Mouse (Mus musculus) cerebellum, adult 18-20 months (tissue): ENCODE results near the gene Gm5868.
"Not testable (repeated sequence)": the region's sequence is repeated elsewhere in the genome, so short reads cannot be mapped to it uniquely, and the experiment has no call there.

ENCODE experiments used
- DNase-seq, 2 experiments: peaks; one replicate each; pipeline ENCODE4 v3.0.0; 2021

Gene Gm5868

DNA sequence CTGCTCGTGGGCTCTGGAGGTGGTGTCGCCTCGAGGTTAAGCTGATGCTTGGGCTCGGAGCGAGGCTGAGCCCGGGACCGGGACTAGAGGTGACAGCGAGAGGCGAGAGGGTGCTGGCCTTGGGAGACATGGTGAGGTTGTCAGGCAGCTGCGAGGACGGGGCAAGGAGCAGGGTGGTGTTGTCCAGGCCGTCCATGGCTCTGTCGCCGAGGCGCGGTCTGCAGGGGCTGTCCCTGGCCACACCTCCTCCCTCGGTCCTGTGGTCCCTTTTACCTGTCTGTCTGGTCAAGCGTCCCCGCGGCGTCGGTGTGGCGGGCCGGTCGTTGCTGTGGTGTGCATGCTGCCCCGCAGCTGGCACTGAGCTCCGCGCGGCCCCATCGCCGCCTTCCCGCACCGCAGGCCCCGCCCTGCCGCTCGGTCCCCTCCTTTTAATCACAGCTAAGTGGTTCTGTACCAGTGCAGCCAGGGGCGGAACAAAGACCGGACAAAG lies at the start of gene Gm5868:
Gm5868 (minus strand) TSS at position 360 of the 490 bp plus-strand sequence.
- DNase-seq, result no peak

DNA sequence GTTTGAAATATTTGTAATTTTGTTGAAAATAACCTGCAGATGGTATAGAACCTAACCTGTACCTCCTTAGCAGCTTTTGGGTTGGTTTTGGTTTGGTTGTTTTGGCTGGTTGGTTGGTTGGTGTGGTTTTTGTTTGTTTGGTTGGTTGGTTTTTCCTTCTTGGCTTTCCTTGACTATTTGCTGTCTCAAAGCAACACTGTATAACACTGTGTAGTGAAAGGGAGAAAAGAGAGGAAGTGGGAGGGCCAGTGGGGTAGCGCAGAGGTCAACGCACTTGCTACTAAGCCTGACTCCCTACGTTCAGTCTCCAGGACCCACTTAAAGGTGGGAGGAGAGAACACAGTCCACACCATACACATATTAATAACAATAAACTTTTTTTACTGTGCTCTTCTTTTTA lies 49.2 kb upstream of the Gm5868 start:
- no peak for DNase-seq

DNA sequence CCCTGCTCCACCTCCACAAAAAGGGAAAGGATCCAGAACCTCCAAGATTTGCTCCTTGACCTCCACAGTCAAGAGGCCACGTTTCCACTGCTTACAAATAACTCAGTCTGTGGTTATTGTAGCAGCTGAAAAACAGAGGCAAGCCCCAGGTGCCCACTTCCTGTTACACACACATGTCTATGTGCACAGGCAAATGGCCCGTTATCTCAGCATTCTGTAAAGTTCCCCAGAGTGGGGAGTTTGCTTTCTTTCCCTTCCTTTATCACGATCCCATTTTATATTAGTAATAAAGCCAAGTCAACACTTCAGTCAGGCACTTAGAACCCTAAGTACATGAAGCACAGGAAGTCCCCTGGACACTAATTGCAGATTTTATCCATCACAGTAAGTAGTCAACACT lies 48.8 kb upstream of the Gm5868 start:
- no peak for DNase-seq

DNA sequence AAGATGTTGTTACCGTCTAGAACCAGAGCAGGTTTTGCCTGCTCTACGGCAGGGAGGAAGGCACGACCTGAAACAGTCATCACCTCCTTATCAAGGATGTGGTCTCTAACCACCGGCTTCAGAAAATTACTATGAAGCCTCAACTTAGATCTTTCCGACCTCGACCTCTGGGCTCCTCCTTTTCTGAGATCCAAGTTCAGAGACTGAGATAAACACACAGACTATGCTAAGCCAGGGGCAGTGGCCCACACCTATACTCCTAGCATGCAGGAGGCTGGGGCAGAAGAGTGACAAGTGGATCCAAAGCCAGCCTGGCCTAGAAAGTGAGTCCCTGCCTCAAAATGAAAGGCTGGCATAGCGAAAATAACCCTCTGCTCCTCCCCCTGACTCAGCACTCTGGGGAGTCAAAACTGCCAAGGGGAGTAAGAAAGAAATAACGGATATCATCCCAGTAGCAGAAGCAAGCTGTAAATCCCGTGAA lies 47.5 kb upstream of the Gm5868 start:
- no peak for DNase-seq

DNA sequence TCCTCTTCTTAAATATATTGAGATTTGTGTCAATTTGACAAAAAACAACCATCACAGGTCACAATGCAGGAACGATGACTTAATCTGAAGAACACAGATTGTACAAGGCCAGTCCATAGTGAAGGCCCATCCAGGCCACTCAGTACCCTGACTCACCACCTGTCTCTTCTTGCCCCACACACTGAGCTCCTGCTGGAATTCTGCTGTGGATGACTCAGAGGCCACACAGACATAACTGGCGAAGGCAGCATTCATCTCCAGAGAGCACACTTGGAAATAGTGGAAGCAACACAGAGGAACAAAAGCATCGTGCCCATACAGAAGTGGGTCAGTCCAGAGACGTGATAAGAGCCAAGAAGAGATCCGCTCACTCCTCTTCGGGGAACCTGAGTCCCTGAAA lies 42.7 kb upstream of the Gm5868 start:
- no peak for DNase-seq

DNA sequence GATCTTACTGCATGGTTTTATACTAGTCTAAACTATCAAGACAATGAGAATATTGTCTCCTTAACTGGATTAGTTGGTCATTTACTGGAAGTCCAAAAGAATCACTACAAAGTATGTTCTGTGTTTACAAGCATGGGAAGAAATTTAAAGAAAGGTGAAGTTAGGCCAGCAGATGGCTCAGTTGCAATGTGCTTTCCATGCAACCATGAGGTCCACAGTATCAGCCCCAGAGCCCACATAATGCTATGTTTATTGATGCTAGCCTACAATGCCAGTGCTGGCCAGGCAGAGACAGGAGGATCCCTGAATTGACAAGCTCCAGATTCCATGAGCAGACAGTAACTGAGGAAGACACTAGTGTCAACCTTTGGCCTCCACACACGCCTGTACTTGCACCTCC lies 33.7 kb upstream of the Gm5868 start:
- no peak for DNase-seq

DNA sequence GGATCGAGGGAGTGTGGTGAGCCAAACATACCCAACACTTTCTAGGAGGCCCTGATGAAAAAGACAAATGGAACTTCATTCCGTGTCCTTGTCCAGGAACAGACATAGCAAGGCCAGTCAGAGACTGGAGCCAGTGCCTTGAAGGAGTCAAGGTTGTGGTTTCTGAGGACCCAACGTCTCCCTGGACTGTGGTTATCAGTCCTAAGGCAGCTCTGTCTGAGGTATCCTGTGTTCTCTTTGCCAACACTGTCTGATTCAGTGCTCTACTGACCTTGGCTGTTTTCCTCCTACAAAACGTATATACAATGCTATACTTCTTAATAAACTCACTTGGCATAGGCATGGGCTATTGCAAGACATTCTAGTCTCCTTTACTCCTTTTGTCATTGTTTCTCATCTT lies 30.1 kb upstream of the Gm5868 start:
- DNase-seq, result no peak

DNA sequence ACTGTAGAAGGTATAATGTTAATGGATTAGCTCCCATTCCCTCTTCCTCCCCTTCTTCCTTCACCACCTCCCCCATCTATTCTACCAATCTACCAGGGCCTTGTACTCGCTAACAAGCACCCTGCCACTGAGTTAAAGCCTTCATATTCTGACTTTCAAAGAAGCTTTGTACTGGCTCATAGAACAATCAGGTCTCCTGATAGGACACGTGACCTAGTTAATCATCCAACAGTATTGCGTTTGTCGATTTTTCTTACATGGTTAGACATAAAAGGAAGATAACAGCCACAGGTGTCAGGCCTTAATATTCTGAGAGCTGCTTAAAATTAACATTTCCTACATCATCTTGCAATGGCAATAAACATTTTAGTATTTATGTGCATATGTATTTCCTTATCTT lies 15.8 kb upstream of the Gm5868 start:
- no peak for DNase-seq

DNA sequence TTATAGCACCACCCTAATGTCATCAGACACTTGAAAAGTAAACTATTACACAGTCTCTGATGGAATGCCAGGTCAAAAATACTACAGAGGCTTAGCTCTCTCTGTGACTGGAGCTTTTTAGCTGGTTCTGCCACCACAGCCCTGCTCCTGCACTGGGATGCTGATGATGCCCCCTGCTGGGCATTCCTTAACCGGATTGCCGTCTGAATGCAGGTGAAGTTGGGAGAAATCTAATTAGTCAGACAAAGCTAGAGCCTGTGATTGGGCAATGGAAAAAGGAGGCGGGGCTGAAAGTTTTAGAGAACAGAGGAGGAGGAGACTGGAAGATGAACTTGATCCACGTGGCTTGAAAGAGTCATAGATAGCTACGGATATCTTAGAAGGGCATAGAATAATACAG lies 13.7 kb upstream of the Gm5868 start:
- DNase-seq, result peak; percentile 12 to 18

DNA sequence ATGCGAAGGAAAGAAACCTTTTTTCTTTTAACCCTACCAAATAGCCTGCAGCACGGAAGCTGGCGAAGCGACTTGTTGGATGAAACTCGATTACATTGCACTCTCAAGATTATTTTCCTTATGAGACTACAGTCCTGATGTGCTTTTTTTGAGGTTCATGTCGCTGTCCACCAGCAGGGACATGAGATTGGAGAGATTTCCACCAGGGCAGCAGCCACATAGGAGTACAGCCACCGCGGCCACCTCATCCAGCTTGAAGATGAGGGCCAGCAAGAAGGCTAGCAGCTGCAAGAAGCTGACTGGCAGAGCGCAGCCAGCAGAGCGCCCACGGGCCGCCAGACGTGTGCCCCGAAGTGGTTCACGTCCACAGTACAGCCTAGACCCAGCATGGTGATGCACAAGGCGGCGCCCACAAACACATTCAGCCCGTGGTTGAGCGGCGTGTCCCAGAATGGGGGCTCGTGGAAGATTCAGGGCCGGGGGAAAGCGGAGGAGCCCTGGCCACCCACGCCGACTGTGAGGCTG lies 622 bp downstream of the Gm5868 start:
- DNase-seq, result not testable (repeated sequence)

DNA sequence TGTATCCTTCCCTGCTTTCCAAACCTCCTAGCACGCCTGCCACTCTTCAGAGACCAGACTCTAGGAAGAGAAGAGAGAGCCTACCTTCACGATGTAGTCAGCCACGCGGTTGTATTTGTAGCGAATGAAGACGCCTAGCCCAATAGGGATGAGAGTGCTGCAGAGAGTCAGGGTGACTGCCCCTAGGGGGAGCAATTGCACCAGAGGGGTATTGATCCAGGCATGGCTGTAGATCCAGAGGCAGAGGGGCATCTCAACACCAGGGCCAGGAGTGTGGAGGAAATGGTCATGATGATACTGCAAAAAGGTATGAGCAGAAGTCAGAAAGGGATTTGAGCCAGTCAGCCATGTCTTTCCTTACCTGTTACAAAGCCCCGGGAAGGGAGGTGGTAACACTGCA lies 1.2 kb downstream of the Gm5868 start:
- DNase-seq, result not testable (repeated sequence)

DNA sequence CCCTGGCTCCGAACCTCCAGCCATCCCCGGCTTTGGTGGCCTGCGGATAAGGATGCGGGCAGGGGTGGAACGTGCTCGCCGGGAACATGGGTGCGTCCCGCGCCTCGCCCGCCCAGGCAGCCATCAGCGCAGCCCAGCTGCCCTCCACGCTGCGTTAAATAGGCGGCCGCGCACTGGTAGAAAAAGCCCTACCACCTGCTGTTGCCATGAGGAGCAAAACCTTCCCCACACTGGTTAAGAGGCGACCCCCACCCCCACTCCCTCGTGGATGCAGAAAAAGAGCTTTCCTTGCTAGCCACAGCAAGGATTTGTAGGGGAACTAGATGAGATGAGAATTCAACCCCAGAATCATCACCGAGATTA lies 6.4 kb downstream of the Gm5868 start, which contains the start of gene Zar1:
Zar1 (minus strand) TSS at position 285 of the 363 bp plus-strand sequence.
- DNase-seq, result not testable (repeated sequence)

DNA sequence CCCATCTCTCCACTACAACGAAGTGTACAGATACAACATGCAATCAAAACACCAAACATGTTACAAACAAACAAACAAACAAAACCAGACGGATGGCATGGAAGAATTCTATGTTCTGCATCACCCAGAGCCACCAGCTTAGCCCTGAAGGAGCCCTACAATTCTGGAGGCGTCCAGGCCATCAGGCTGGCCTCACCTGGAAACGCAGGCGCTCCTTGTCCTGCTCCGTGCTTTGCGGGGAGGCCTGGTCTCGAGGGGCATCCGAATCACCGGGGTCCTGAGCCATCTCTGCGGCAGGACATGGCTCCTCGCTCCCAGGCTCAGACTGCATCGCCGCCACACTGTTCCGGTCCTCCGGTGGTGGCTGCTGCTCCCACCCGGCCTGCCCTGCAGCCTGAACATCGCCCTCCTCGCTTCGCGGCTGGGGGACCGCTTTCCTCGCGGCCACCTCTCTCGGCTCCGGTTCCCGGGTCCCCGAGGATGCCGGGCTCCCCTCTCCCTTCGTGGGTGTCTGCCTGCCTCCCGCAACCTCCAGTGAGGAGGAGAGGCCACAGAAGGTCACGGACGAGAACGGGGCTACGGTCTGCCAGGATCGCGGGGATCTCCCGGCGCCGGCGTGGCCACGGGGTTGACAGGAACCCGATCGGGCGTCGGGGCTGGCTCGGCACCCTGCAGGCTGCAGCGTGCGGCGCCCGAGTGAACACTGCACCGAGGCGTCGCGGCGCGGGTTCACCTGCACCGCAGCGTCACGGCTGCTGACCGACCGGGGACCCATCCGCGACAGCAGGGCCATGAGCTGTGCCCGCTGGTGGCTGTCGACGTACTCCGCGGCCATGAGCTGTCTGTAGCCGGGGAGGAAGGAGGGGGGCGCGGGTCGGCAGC lies 7.0 kb downstream of the Gm5868 start:
- DNase-seq, result not testable (repeated sequence)

DNA sequence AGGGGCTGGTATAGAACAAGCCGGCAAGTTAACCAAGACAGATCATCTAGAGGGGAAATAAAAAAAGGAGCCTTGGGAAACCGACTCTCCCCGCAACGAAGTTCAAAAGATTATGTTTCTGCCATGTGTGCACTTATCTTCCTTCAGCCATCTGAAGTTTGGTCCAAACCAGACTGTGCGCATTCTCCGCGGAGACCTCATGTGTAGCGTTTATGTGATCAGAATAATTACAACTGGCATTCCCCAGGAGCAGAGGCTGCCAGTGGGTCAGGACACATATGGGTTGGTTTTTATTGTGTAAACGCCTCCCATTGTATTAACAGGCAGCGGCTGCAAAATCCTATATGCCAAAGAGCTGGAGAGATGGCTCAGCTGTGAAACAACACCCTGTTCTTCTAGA lies 7.8 kb downstream of the Gm5868 start:
- not testable (repeated sequence) for DNase-seq

DNA sequence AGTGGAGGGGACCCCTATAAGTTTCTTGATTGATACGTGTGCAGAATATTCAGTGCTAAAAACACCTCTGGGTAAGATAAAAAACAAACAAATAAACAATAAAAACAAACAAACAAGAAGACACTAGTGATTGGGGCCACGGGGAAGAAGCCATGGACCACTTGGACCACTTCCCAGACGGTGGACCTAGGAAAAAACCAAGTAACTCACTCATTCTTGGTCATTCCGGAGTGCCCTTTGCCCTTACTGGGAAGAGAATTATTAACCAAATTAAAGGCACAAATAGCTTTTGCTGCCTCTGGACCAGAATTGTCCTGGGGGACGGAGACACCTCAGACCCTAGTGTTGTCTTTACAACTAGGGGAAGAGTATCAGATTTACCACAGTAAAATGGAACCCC lies 21.7 kb downstream of the Gm5868 start:
- DNase-seq, result no peak

DNA sequence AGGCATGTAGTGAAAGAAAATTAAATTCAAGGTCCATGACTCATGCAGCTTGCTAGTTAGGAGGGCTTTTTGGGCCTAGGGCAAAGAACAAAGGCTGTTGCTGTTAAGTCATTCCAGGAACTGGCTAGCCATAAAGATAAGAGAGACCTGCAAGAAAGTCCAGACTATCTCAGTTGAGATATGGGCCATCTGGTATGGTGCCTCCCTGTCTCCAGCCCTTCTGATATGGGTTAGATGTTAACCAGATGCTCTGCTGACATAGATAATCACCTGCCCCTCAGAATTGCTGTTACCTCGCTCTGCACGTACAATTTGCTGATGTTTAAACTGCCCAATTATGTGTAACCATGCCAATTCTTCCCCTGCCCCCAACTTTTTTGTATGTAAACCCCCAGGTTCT lies 24.2 kb downstream of the Gm5868 start:
- not testable (repeated sequence) for DNase-seq

DNA sequence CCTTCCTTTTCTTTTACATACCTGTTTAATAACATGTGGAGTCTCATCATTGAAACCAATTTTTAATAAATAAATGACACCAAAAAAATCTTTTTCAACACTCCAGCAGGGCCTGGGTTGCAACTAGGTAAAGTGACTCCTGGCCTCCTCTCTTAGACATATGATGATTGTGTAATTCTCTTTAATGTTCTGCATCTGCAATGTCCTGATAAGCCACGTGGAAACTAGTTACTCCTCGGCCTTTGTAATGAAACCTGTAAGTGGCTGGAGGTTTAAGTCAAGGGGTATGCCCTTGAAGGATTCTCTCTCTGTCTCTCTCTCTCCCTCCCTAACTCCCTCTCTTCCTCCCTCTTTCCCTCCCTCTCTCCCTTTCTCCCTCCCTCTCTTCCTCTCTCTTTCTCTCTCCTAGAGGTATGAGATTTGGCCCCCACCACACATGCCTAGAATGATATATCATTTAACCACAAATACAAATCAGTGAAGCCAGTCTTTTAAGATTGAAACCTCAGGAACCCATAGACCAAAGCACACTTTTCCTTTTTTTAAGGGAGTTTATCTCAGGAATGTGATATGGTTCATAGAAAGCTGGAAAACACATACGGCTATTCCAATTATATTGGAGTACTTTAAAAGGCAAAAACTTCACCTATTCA lies 26.2 kb downstream of the Gm5868 start:
- DNase-seq, result no peak

DNA sequence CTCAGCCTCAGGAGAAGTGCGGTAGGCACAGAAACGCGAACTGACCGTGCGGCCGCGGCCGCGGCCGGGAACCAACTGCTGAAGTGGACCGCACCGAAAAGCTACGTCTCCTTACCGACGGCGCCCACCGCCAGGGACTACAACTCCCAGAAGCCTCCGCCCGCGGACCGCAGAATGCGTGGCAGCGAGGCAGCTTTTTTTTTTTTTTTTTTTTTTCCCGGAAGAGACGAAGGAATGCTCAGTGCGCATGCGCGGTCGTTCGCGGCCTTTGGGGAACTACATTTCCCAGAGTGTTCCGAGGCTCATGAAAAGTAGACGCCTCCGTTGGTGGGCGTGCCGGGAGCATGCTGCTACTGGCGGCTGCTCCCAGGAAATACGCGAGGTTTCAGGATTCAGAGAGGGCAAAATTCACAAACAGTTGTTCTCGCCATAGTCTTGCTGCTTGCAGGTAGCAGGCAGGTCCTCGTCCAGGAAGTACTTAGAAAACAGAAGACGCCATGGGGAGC lies 27.8 kb downstream of the Gm5868 start, which contains the start of gene Nfxl1:
Nfxl1 (minus strand) TSS at position 141 of the 506 bp plus-strand sequence.
- peak; percentile 98 for DNase-seq

DNA sequence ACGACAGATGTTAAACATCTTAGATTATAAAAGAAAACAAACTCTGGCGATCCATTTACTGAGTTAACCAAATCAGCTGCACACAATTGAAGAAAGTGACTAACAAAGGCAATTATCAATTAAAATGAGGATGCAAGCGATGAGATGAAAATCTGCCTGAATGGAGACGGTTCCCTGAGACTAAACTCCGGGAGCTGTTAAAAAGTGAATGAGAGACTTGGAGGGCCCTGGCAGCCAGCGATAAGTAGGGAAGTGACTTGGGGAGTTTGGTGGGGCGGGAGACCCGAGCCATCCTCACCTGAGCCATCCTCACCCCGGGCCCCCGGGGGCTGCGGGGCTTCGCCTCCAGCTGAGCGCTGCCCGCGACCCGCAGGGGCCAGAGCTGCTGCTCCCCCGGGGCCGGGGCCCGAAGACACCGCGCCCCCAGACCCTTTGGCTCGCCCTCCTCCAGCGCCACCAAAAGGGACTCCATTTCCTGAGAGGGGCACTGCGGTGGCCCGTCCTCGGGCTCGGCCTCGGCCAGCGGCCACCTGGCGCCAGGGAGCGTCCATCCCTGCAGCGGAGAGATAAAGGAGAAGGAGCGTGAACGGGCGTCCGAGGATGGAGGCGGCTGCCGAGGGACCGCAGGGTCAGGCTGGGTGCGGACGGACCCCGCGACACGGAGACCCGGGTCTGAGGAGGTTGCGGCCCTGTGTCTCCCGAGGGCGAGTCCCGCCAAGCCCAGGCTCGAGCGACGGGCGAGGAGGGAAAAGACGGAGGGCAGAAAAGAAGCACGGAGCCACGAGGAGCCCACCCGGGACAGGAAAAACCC lies 28.4 kb downstream of the Gm5868 start:
- peak; percentile 49 to 68 for DNase-seq

DNA sequence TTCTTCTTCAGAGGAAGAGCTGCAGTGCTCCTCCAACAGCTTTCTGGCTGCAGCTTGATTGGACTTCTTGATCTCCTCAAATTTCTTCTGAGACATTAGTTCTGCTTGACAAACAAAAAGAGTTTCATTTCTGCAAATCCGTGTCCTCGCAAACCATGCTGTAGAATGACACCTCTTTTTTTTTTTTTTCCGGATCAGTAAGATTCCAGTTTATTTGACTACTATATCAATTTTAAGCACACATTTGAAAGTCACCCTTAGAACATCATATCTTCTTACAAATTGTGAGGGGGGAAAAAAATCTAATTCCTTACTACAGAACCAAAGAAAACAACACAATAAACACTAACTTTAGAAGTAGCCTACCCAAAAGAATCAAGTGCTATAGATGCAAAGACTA lies 31.1 kb downstream of the Gm5868 start:
- no peak for DNase-seq

DNA sequence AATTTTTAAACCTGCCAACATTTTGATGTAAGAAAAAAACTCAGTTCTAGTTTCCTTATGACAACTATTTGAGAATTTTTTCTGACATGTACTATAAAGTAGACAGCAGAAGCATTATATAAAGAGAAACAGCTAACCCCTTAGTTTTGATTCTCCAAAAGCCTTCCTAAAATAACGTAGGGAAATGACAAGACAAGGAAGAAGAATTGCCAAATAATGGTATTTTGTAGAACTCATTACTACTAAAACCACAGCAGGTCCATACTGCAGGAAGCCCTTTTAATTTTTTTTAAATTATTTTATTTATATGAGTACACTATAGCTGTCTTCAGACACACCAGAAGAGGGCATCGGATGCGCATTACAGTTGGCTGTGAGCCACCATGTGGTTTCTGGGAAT lies 36.1 kb downstream of the Gm5868 start:
- DNase-seq, result no peak
